Mouse (Mus musculus): Measurements from ENCODE around the gene 6030468B19Rik. TPM values are rescaled to one million over a fixed set of nuclear protein-coding genes. Genes with fewer than 3 reads are reported as not detected.
A peak's percentile ranks its signal among the peaks of the same experiment; 100 is the strongest.
"Not testable (repeated sequence)": the region's sequence is repeated elsewhere in the genome, so short reads cannot be mapped to it uniquely, and the experiment has no call there.

The 6030468B19Rik gene
- polyA plus RNA-seq, 1 experiment from 2014 or later = 1.7 TPM

DNA sequence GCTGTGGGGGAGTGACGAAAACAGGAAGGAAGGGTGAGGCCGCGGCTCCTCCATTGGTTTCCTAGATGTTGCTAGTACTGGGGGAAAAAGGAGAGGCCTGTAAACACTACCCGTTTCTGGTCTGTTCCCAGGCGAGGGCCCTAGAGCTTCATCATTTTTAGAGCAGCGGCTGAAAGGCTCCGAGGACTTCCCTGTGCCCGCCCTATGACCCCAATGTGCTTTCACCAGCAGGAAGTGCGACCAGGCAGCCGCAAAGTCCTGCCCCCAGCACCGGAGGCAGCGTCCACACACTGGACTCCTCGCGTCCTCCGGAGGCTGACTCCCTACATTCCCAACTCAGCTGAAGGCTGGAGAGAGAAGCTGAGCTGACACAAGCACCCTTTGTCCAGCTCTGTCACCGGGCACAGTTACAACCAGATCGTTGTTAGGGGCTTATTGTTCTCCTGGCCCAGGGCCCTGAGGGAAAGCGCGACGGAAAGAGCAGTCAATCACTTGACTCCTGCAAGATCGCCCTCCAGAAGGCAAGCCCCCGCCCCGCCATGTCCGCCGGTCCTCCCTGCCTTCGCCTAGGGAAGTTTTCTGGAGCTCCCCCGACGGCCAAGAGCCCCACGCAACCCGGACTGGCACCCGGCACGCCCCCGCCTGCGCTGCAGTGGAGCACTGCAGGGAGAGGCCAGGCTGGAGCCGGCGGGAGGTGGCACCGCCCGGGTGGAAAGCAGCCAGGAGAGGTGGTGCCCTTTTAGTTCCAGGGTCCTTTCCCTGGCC is 17.8 kb upstream of the 6030468B19Rik start:
- Histone ChIP-seq H3K9ac (peak overlapping the region; percentile 81), H3K27ac (ENCODE audit: poor library complexity, severe bottlenecking) (peak overlapping the region; percentile 94), H3K4me3 (peak overlapping the region; percentile 69), H3K4me2 (peak overlapping the region; percentile 99), H3K4me1 (replicated peaks) (peaks cover 49% of the 10 kb centered on the region), H3K27me3 (replicated peaks) (peaks cover 4% of the 10 kb centered on the region; the same call in 1 of the 2 replicates), H3K36me3 (peaks cover 36% of the 10 kb centered on the region), H3K9me3 (replicated peaks) (no peaks in the 10 kb centered on the region)
- WGBS = 2% methylated on average over 38 of the region's 38 CpGs
- ATAC-seq (ENCODE audit: insufficient number of reproducible peaks, low FRiP score) = peak; percentile 40

DNA sequence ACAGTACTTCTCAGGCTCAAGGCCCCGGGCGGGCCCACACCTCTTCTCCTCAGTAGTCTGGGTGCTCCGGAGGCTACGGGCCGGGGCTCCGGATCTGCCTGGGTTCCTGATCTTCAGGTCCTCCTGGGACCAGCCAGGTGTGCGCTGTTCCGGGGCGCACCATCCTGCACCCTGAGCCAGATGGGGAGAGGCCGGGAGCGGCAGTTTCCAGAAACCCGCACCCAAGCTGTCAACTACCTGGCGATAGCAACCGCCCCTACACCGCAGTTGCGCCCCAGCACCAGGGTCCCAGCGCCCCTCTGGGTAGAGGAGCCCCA is 17.3 kb upstream of the 6030468B19Rik start:
- peaks cover 30% of the 10 kb centered on the region for H3K36me3 ChIP-seq
- no peaks in the 10 kb centered on the region for H3K9me3 ChIP-seq (replicated peaks)
- under 1% methylated on average over 17 of the region's 17 CpGs for WGBS
- peaks cover 8% of the 10 kb centered on the region; the same call in 1 of the 2 replicates for H3K27me3 ChIP-seq (replicated peaks)
- H3K4me1 ChIP-seq (replicated peaks) = peaks cover 49% of the 10 kb centered on the region
- H3K27ac ChIP-seq (ENCODE audit: poor library complexity, severe bottlenecking) = peak overlapping the region; percentile 94
- H3K9ac ChIP-seq = peak overlapping the region; percentile 81
- peak; percentile 3 for ATAC-seq (ENCODE audit: insufficient number of reproducible peaks, low FRiP score)
- peak overlapping the region; percentile 99 for H3K4me2 ChIP-seq
- H3K4me3 ChIP-seq = peak overlapping the region; percentile 69

DNA sequence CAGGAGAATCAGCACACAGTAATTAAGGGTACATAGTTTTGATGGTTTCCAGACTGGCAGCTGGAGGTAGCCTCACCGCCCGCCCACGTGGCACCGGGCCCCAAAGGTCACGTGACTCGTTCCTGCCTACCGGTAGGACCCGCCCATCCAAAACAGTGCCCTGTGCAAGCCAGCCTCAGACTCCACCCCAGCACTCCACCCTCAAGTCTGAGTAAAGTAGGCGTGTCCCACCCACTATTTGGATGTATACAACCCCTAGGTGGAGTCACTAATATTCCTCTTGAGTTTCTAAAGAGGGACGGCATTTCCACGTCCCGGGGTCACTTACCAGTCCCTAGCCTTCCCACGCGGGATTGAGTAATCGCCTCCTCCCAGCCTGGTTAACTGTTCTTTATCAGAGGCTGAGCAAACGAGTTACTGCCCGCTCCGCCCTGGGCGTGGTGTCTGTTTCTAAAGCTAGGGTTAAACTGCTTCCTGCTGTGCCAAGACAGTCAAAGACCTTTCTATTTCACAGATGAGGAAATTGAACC is 16.8 kb upstream of the 6030468B19Rik start:
- 1% methylated on average over 19 of the region's 19 CpGs for WGBS
- peak; percentile 81 for ATAC-seq (ENCODE audit: insufficient number of reproducible peaks, low FRiP score)
- peaks cover 25% of the 10 kb centered on the region for H3K36me3 ChIP-seq
- peak overlapping the region; percentile 94 for H3K27ac ChIP-seq (ENCODE audit: poor library complexity, severe bottlenecking)
- H3K4me1 ChIP-seq (replicated peaks) = peaks cover 49% of the 10 kb centered on the region
- peak overlapping the region; percentile 81 for H3K9ac ChIP-seq
- H3K27me3 ChIP-seq (replicated peaks) = peaks cover 8% of the 10 kb centered on the region; the same call in 1 of the 2 replicates
- H3K4me3 ChIP-seq = peak overlapping the region; percentile 69
- H3K9me3 ChIP-seq (replicated peaks) = no peaks in the 10 kb centered on the region
- H3K4me2 ChIP-seq = peak overlapping the region; percentile 99

DNA sequence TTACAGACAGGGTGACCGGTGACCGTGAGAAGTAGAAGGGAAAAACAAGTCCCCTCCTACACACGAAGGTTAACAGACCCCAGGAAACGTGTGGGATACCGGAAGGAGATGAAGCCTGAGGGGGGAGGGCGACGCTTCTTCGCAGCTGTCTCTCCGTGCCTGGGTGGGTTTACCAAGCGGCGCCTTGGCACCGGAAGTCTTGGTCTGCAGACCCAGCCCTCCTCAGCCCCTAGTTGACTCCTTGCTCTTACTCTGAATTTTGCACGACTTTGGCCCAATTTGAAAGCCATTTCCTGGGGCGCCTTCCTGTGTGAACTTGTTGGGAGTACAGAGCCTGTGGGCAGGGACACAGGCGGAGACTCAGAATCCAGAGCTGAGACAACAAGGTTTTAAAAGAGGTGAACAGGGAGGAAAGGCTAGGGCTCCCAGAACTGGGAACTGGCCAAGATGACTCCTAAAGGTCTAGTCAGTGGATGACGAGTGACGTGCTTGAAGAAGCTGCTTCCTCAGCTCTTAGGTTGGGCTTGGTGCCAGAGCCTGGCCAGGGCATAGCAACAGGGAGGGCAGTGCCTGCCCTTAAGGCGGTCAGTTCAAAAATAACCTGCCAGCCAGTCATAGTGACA is 16.1 kb upstream of the 6030468B19Rik start:
- H3K4me1 ChIP-seq (replicated peaks) = peaks cover 49% of the 10 kb centered on the region
- H3K9me3 ChIP-seq (replicated peaks) = no peaks in the 10 kb centered on the region
- H3K4me2 ChIP-seq = peak overlapping the region; percentile 99
- WGBS = 6% methylated on average over 18 of the region's 18 CpGs
- H3K4me3 ChIP-seq = peak overlapping the region; percentile 69
- H3K36me3 ChIP-seq = peaks cover 19% of the 10 kb centered on the region
- peak overlapping the region; percentile 81 for H3K9ac ChIP-seq
- H3K27me3 ChIP-seq (replicated peaks) = peaks cover 8% of the 10 kb centered on the region; the same call in 1 of the 2 replicates
- 0 out of 2 replicates have a peak, but pooled peaks have one; percentile 5 for ATAC-seq (ENCODE audit: insufficient number of reproducible peaks, low FRiP score)
- H3K27ac ChIP-seq (ENCODE audit: poor library complexity, severe bottlenecking) = peak overlapping the region; percentile 94

DNA sequence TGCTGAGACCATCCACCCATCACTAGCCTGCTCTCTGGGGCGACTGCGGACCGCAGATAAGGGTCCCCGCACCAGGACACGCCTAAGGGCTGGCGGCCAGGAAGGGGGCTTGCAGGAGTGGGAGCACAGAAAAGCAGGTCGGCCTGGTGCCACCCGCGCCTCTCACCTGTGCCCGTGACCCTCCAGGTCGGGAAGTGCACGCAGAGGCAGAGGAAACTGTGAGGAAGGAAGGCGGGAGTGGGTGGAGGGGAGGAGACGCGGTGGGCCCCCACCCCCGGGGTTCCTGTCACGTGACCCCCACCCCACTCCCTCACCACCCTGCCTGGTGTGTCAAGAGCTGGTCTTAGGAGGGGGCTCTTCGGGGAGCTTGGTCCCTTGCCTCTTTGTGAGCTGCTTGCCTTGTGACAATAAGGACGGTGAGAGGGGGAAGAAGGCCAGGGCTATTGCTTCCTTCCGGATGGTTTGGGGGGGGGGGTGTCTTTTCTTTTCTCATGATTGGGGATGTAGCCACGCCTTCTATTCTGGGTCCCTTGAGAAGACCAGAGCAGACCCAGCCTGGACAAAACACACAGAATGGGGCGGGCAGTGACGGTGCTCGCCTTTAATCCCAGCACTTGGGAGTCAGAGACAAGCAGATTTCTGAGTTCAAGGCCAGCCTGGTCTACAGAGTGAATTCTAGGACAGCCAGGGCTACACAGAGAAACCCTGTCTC is 15.3 kb upstream of the 6030468B19Rik start, which contains the start of the genes Tmc8 and Tmc6:
Gene Tmc8, plus strand, starts transcription at position 84 of the 712 bp plus-strand sequence.
Gene Tmc6, minus strand, starts transcription at position 206 of the 712 bp plus-strand sequence.
- Histone ChIP-seq H3K27me3 (replicated peaks) (peaks cover 8% of the 10 kb centered on the region; the same call in 1 of the 2 replicates), H3K4me3 (peak within 1 kb of the TSS; percentile 69), H3K36me3 (peaks cover 10% of the 10 kb centered on the region), H3K4me1 (replicated peaks) (peaks cover 49% of the 10 kb centered on the region), H3K9ac (peak within 1 kb of the TSS; percentile 81), H3K9me3 (replicated peaks) (no peaks in the 10 kb centered on the region), H3K27ac (ENCODE audit: poor library complexity, severe bottlenecking) (peak within 1 kb of the TSS; percentile 94), H3K4me2 (peak within 1 kb of the TSS; percentile 99)
- ATAC-seq (ENCODE audit: insufficient number of reproducible peaks, low FRiP score) = peak; percentile 46
- 25% methylated on average over 24 of the region's 24 CpGs for WGBS

DNA sequence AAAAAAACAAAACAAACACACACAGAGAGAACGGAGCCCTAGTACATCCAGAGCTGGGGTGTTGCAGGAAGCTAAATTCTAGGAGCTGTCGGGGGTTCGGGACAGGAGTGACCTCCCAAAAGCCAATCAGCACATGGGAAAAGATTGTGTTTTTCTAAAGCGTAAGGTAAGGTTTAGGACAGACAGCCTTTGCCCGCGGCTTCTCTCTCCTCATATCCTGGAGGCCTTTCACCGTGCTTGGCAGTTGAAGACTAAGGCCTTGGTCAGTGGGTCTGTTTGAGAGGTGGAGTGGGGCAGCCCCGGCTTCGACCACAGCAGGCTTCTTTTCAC is 14.8 kb upstream of the 6030468B19Rik start:
- no peaks in the 10 kb centered on the region for H3K9me3 ChIP-seq (replicated peaks)
- peaks cover 49% of the 10 kb centered on the region for H3K4me1 ChIP-seq (replicated peaks)
- H3K4me3 ChIP-seq = peak overlapping the region; percentile 69
- peak overlapping the region; percentile 94 for H3K27ac ChIP-seq (ENCODE audit: poor library complexity, severe bottlenecking)
- no peak for ATAC-seq (ENCODE audit: insufficient number of reproducible peaks, low FRiP score)
- WGBS = 46% methylated on average over 9 of the region's 9 CpGs
- peak overlapping the region; percentile 99 for H3K4me2 ChIP-seq
- peaks cover 8% of the 10 kb centered on the region; the same call in 1 of the 2 replicates for H3K27me3 ChIP-seq (replicated peaks)
- H3K36me3 ChIP-seq = peaks cover 5% of the 10 kb centered on the region
- H3K9ac ChIP-seq = peak overlapping the region; percentile 69

DNA sequence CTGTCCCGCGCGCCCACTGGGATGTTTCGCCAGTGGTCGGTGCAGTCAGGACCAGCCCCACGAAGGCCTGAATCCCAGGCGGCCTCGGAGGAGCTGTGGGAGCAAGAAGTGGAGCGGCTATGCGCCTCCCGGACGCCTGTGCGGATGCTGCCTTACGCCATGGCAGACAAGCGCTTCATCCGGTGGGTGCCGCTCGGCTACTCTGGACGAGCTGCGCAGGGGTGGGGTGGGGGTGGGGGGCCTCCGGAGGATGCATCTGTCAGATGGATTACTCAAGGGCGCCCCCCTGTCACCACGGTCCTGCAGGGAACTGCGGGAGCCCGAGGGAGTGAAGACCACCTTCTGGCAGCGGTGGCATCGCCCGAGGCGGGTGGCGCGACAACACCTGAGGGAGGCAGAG is 14.4 kb upstream of the 6030468B19Rik start:
- H3K4me1 ChIP-seq (replicated peaks) = peaks cover 48% of the 10 kb centered on the region
- 0 out of 2 replicates have a peak, but pooled peaks have one; percentile 16 for ATAC-seq (ENCODE audit: insufficient number of reproducible peaks, low FRiP score)
- peak overlapping the region; percentile 69 for H3K4me3 ChIP-seq
- no peaks in the 10 kb centered on the region for H3K9me3 ChIP-seq (replicated peaks)
- 2% methylated on average over 31 of the region's 31 CpGs for WGBS
- peaks cover under 1% of the 10 kb centered on the region; the same call in 1 of the 2 replicates for H3K36me3 ChIP-seq
- H3K27ac ChIP-seq (ENCODE audit: poor library complexity, severe bottlenecking) = peak overlapping the region; percentile 94
- peaks cover 8% of the 10 kb centered on the region; the same call in 1 of the 2 replicates for H3K27me3 ChIP-seq (replicated peaks)
- H3K4me2 ChIP-seq = peak overlapping the region; percentile 99
- H3K9ac ChIP-seq = peak overlapping the region; percentile 69

DNA sequence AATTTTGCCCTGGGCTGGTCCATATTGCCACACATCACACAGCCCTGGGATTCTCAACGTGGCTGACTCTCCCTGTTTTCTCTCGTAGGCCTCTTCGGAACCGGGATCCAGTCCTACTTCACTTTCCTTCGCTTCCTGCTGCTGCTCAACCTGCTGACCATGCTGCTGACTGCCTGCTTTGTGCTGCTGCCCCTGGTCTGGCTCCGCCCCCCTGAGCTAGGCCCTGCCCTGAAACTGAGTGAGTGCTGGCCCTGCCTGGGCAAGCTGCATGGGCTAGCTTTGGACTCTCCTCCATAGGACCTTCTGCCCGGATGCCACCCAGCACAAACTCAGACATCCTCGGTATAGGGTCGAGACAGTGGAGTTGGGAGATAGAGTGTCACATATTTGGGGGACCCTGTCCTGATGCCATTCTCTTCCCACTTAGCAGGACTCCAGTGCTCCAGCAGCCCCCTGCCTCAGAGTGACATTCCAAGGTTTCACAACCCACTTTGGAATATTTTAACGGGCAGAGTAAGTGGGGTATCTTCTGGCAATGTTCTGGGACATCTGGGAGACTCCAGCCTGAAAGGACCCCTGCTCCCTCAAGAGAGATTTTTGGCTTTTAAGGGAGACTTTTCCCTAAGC is 13.7 kb upstream of the 6030468B19Rik start:
- Histone ChIP-seq H3K9ac (peak overlapping the region; percentile 69), H3K9me3 (replicated peaks) (no peaks in the 10 kb centered on the region), H3K4me2 (peak overlapping the region; percentile 99), H3K4me3 (peak overlapping the region; percentile 69), H3K27me3 (replicated peaks) (peaks cover 8% of the 10 kb centered on the region; the same call in 1 of the 2 replicates), H3K4me1 (replicated peaks) (peaks cover 41% of the 10 kb centered on the region), H3K36me3 (no peaks in the 10 kb centered on the region), H3K27ac (ENCODE audit: poor library complexity, severe bottlenecking) (no peak overlapping the region)
- ATAC-seq (ENCODE audit: insufficient number of reproducible peaks, low FRiP score) = 0 out of 2 replicates have a peak, but pooled peaks have one; percentile 24
- WGBS = 35% methylated on average over 10 of the region's 10 CpGs

DNA sequence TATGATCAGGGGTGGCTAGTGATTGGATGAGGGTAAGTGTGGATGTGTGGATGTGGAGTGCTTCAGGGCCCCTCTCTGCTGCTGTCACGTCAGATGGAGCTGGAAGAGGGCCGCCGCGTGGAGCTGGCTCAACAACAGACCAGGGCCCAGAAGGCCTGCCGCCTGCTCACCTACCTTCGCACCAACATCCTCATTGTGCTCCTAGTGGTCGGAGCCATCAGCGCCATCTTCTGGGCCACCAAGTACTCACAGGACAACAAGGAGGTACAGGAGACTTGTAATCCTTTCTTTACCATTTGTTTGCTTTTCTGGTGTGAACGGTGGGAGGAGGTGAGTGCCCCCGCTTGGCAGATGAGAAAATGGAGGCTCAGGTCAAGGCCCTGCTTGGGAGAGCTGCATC is 11.2 kb upstream of the 6030468B19Rik start:
- Histone ChIP-seq H3K4me2 (no peak overlapping the region), H3K36me3 (no peaks in the 10 kb centered on the region), H3K9ac (no peak overlapping the region), H3K4me1 (replicated peaks) (peaks cover 35% of the 10 kb centered on the region), H3K27me3 (replicated peaks) (peaks cover 11% of the 10 kb centered on the region), H3K4me3 (no peak overlapping the region), H3K27ac (ENCODE audit: poor library complexity, severe bottlenecking) (no peak overlapping the region), H3K9me3 (replicated peaks) (no peaks in the 10 kb centered on the region)
- WGBS = 14% methylated on average over 10 of the region's 10 CpGs
- ATAC-seq (ENCODE audit: insufficient number of reproducible peaks, low FRiP score) = no peak

DNA sequence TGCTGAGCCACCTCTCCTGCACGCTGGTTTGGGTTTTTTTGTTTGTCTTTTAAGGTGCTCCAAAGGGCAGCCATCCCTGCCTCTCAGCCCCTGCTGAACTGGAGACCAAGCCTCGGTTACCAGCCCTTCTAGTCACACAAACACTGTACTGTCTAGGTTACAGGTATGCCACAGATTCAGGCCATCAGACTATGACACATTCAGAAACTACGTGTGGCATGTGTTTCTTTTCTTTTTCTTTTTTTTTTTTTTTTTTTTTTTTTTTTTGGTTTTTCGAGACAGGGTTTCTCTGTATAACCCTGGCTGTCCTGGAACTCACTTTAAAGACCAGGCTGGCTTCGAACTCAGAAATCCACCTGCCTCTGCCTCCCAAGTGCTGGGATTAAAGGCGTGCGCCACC is 9.0 kb upstream of the 6030468B19Rik start:
- not testable (repeated sequence) for ATAC-seq (ENCODE audit: insufficient number of reproducible peaks, low FRiP score); H3K36me3 ChIP-seq; H3K9me3 ChIP-seq (replicated peaks); H3K27ac ChIP-seq (ENCODE audit: poor library complexity, severe bottlenecking); H3K9ac ChIP-seq; H3K4me3 ChIP-seq; H3K4me2 ChIP-seq
- H3K4me1 ChIP-seq (replicated peaks) = peaks cover 25% of the 10 kb centered on the region
- peaks cover 12% of the 10 kb centered on the region for H3K27me3 ChIP-seq (replicated peaks)
- WGBS = 80% methylated on average over 7 of the region's 7 CpGs
